Mouse (Mus musculus) neural tube, embryonic 14.5 days (tissue): Measurements from ENCODE around the gene Ocel1. TPM values are rescaled to one million over a fixed set of nuclear protein-coding genes. Genes with fewer than 3 reads are reported as not detected.

Experiments used
- ATAC-seq: fragments of 200-750 bp; cut with Nextera tagmentation; 2 replicates; pipeline ENCODE4 v1.8.0; 2017; ENCODE audit warnings: low read depth, mild to moderate bottlenecking, moderate TSS enrichment, moderate library complexity
- H3K27ac ChIP-seq: fragments of 300-500 bp; sonication (generic); 2 replicates; pipeline ENCODE4 v1.5.1; 2014; ENCODE audit warnings: low read depth, mild to moderate bottlenecking, control low read depth, low read length, moderate library complexity, mixed read lengths
- H3K27me3 ChIP-seq: fragments of 300-500 bp; sonication (generic); 2 replicates; pipeline ENCODE4 v1.6.1; 2014; ENCODE audit warnings: low read length; ENCODE audit not compliant: control insufficient read depth, insufficient read depth
- H3K36me3 ChIP-seq: fragments of 300-500 bp; sonication (generic); 2 replicates; pipeline ENCODE4 v1.6.1; 2014; ENCODE audit warnings: low read length, mixed read lengths; ENCODE audit not compliant: control insufficient read depth, insufficient read depth
- H3K4me1 ChIP-seq: fragments of 300-500 bp; sonication (generic); 2 replicates; pipeline ENCODE4 v1.6.1; 2014; ENCODE audit warnings: low read length; ENCODE audit not compliant: control insufficient read depth, insufficient read depth
- H3K4me2 ChIP-seq: fragments of 300-500 bp; sonication (generic); 2 replicates; pipeline ENCODE4 v1.6.1; 2014; ENCODE audit warnings: mild to moderate bottlenecking, low read depth, low read length, control low read depth
- H3K4me3 ChIP-seq: fragments of 300-500 bp; sonication (generic); 2 replicates; pipeline ENCODE4 v1.5.1; 2014; ENCODE audit warnings: low read depth, low read length, control low read depth, mixed read lengths
- H3K9ac ChIP-seq: fragments of 300-500 bp; sonication (generic); replicated peaks from 2 replicates; pipeline ENCODE4 v1.6.1; 2014; ENCODE audit warnings: low read depth, mild to moderate bottlenecking, control low read depth, low read length, mixed read lengths
- H3K9me3 ChIP-seq: fragments of 300-500 bp; sonication (generic); 2 replicates; pipeline ENCODE4 v1.6.1; 2016; ENCODE audit warnings: low read length; ENCODE audit not compliant: control insufficient read depth
- WGBS: fragments of 180-500 bp; shearing (Covaris S2); extraction: QIAGEN DNeasy Blood & Tissue Kit; methylation state at CpG from one replicate; pipeline ENCODE4 v1.1.7; 2014; 5-methylcytosine and 5-hydroxymethylcytosine counted together
- polyA plus RNA-seq: library from polyadenylated mRNA; unstranded; fragments of >200 nt; fragmentation: Nextera tagmentation; extraction: Ambion mirVana; gene quantifications from 2 replicates; pipeline ENCODE4 v1.2.1, GENCODE M21; 2014

Gene Ocel1
- polyA plus RNA-seq, 1 experiment from 2014 or later: 4.8 TPM

GRCm38 (mm10) chr8:71383396-71383795 is 12.3 kb downstream of the Ocel1 start:
- no peaks in the 10 kb centered on the region for H3K9me3 ChIP-seq
- H3K27me3 ChIP-seq: no peaks in the 10 kb centered on the region; the same call in 1 of the 2 replicates
- H3K4me2 ChIP-seq: no peak overlapping the region
- 8% methylated on average over 12 of the region's 12 CpGs for WGBS
- ATAC-seq: no peak
- H3K9ac ChIP-seq: no peak overlapping the region
- H3K27ac ChIP-seq: no peak overlapping the region
- peaks cover 25% of the 10 kb centered on the region for H3K4me1 ChIP-seq
- no peak overlapping the region for H3K4me3 ChIP-seq
- H3K36me3 ChIP-seq: no peaks in the 10 kb centered on the region

- no peak for ATAC-seq
- Histone ChIP-seq H3K4me3 (no peak overlapping the region), H3K4me2 (no peak overlapping the region), H3K4me1 (peaks cover 20% of the 10 kb centered on the region), H3K9ac (no peak overlapping the region), H3K9me3 (no peaks in the 10 kb centered on the region), H3K36me3 (no peaks in the 10 kb centered on the region), H3K27me3 (no peaks in the 10 kb centered on the region; the same call in 1 of the 2 replicates), H3K27ac (no peak overlapping the region)
- WGBS: 45% methylated on average over 3 of the region's 3 CpGs
These were observed 12.8 kb downstream of the Ocel1 start for GRCm38 (mm10) chr8:71383860-71384259.

- Histone ChIP-seq H3K4me3 (no peak overlapping the region), H3K27me3 (no peaks in the 10 kb centered on the region; the same call in 1 of the 2 replicates), H3K9me3 (no peaks in the 10 kb centered on the region), H3K4me2 (no peak overlapping the region), H3K9ac (no peak overlapping the region), H3K27ac (no peak overlapping the region), H3K4me1 (peaks cover 6% of the 10 kb centered on the region), H3K36me3 (no peaks in the 10 kb centered on the region)
- ATAC-seq: no peak
- 75% methylated on average over 12 of the region's 12 CpGs for WGBS
These were observed 14.2 kb downstream of the Ocel1 start for GRCm38 (mm10) chr8:71385212-71385835.

GRCm38 (mm10) chr8:71388267-71388666 is 17.2 kb downstream of the Ocel1 start:
- Histone ChIP-seq H3K36me3 (no peaks in the 10 kb centered on the region), H3K4me2 (no peak overlapping the region), H3K4me3 (no peak overlapping the region), H3K4me1 (no peaks in the 10 kb centered on the region), H3K9me3 (no peaks in the 10 kb centered on the region), H3K9ac (no peak overlapping the region), H3K27me3 (no peaks in the 10 kb centered on the region), H3K27ac (no peak overlapping the region)
- WGBS: 68% methylated on average over 1 of the region's 1 CpGs
- ATAC-seq: no peak

- Histone ChIP-seq H3K9me3 (no peaks in the 10 kb centered on the region), H3K4me3 (no peak overlapping the region), H3K4me1 (no peaks in the 10 kb centered on the region), H3K4me2 (no peak overlapping the region), H3K9ac (no peak overlapping the region), H3K27me3 (no peaks in the 10 kb centered on the region), H3K36me3 (no peaks in the 10 kb centered on the region), H3K27ac (no peak overlapping the region)
- 96% methylated on average over 2 of the region's 2 CpGs for WGBS
- ATAC-seq: no peak
These were observed 20.6 kb downstream of the Ocel1 start for GRCm38 (mm10) chr8:71391696-71392095.

- no peaks in the 10 kb centered on the region for H3K27me3 ChIP-seq
These were observed 21.3 kb downstream of the Ocel1 start for GRCm38 (mm10) chr8:71392391-71392790.

GRCm38 (mm10) chr8:71392871-71393270 is 21.8 kb downstream of the Ocel1 start:
- Histone ChIP-seq H3K27ac (no peak overlapping the region), H3K36me3 (no peaks in the 10 kb centered on the region), H3K4me2 (no peak overlapping the region), H3K27me3 (no peaks in the 10 kb centered on the region), H3K4me3 (no peak overlapping the region), H3K9me3 (no peaks in the 10 kb centered on the region), H3K9ac (no peak overlapping the region), H3K4me1 (peaks cover 8% of the 10 kb centered on the region; the same call in 1 of the 2 replicates)
- 12% methylated on average over 3 of the region's 3 CpGs for WGBS
- ATAC-seq: no peak

More at GRCm38 (mm10) chr8:71392391-71392790, 21.3 kb downstream of the Ocel1 start:
- no peak overlapping the region for H3K9ac ChIP-seq
- H3K27ac ChIP-seq: no peak overlapping the region
- H3K4me1 ChIP-seq: peaks cover 3% of the 10 kb centered on the region; the same call in 1 of the 2 replicates
- no peak overlapping the region for H3K4me2 ChIP-seq
- H3K4me3 ChIP-seq: no peak overlapping the region
- 78% methylated on average over 5 of the region's 5 CpGs for WGBS
- no peak for ATAC-seq
- H3K9me3 ChIP-seq: no peaks in the 10 kb centered on the region
- no peaks in the 10 kb centered on the region for H3K36me3 ChIP-seq

GRCm38 (mm10) chr8:71394481-71394880 is 23.4 kb downstream of the Ocel1 start:
- ATAC-seq: no peak
- no peak overlapping the region for H3K4me2 ChIP-seq
- no peak overlapping the region for H3K27ac ChIP-seq
- peaks cover 8% of the 10 kb centered on the region; the same call in 1 of the 2 replicates for H3K4me1 ChIP-seq
- H3K9me3 ChIP-seq: no peaks in the 10 kb centered on the region
- WGBS: 77% methylated on average over 7 of the region's 7 CpGs
- no peak overlapping the region for H3K9ac ChIP-seq
- no peak overlapping the region for H3K4me3 ChIP-seq
- H3K27me3 ChIP-seq: no peaks in the 10 kb centered on the region
- peaks cover 5% of the 10 kb centered on the region; the same call in 1 of the 2 replicates for H3K36me3 ChIP-seq

- Histone ChIP-seq H3K27ac (no peak overlapping the region), H3K4me3 (no peak overlapping the region), H3K4me1 (peaks cover 8% of the 10 kb centered on the region; the same call in 1 of the 2 replicates), H3K9me3 (no peaks in the 10 kb centered on the region), H3K36me3 (peaks cover 10% of the 10 kb centered on the region), H3K4me2 (no peak overlapping the region), H3K9ac (no peak overlapping the region), H3K27me3 (no peaks in the 10 kb centered on the region)
- ATAC-seq: no peak
- 90% methylated on average over 10 of the region's 10 CpGs for WGBS
These were observed 24.0 kb downstream of the Ocel1 start for GRCm38 (mm10) chr8:71395071-71395470.
